Mouse (Mus musculus): Measurements from ENCODE around the gene Fgd5. TPM values are rescaled to one million over a fixed set of nuclear protein-coding genes. Genes with fewer than 3 reads are reported as not detected.
A peak's percentile ranks its signal among the peaks of the same experiment; 100 is the strongest.

Gene Fgd5
- polyA plus RNA-seq, 1 experiment = 4.1 TPM

DNA sequence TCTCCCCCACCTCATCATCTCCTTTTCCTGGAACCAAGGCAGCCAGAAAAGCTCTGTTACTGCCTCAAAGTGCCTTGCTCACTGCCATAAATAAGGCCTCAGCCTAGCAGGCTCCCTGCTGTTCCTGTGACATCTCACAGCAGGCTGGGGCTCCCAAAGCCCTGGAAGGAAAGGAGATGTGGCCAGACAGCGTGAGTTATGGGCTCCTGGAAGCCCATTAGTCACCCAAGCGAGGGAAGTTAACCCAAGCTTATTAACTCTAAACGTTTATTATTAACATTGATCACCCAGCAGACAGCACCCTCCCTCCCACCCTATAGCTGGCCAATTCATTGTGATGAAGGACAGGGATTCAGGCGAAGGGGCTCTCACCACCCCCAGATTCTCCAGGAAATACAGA is 15.2 kb upstream of the Fgd5 start:
- H3K27me3 ChIP-seq (ENCODE audit: control insufficient read depth, insufficient read depth, low read length, poor library complexity, severe bottlenecking) = no peaks in the 10 kb centered on the region
- no peak overlapping the region for H3K9ac ChIP-seq (ENCODE audit: low read depth, poor library complexity, severe bottlenecking)
- H3K36me3 ChIP-seq (ENCODE audit: control insufficient read depth, insufficient read depth, low read length, poor library complexity, severe bottlenecking) = no peaks in the 10 kb centered on the region
- no peak overlapping the region for H3K27ac ChIP-seq (ENCODE audit: insufficient read depth, low read length)
- H3K4me1 ChIP-seq (ENCODE audit: control insufficient read depth, insufficient read depth, low read length) = no peaks in the 10 kb centered on the region
- no peaks in the 10 kb centered on the region for H3K9me3 ChIP-seq (replicated peaks; ENCODE audit: control insufficient read depth, insufficient read depth, low read length, poor library complexity, severe bottlenecking)
- no peak for TF ChIP-seq EP300 (IDR thresholded peaks at IDR 0.05; ENCODE audit: insufficient read depth, low read depth, low read length)
- TF ChIP-seq POLR2A (IDR thresholded peaks at IDR 0.05; ENCODE audit: insufficient read depth, low read length) = no peak
- no peak for TF ChIP-seq CTCF (IDR thresholded peaks at IDR 0.05; ENCODE audit: low read depth, low read length)
- no peak overlapping the region for H3K4me3 ChIP-seq (ENCODE audit: low read depth, low read length)

DNA sequence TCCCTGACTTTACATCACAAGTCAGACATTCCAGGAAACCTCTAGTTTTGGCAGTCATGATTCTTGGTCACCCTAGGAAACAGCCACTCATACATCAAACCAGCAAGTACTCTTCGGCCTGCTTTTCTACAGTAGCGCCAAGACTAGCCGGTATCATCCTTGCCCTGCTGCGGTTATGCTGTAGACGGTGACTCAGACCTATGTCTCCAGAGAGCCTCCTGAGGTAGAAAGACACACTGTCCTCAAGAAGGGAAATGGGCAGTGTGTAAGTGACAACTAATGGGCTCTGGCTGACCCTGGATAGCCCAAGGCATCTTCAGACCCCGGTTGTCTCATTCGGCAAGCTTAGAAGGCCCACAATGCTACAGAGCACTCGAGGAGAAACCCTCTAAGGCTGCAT is 13.6 kb upstream of the Fgd5 start:
- TF ChIP-seq POLR2A (IDR thresholded peaks at IDR 0.05; ENCODE audit: insufficient read depth, low read length) (no peak), CTCF (IDR thresholded peaks at IDR 0.05; ENCODE audit: low read depth, low read length) (no peak), EP300 (IDR thresholded peaks at IDR 0.05; ENCODE audit: insufficient read depth, low read depth, low read length) (no peak)
- no peaks in the 10 kb centered on the region for H3K36me3 ChIP-seq (ENCODE audit: control insufficient read depth, insufficient read depth, low read length, poor library complexity, severe bottlenecking)
- H3K9me3 ChIP-seq (replicated peaks; ENCODE audit: control insufficient read depth, insufficient read depth, low read length, poor library complexity, severe bottlenecking) = no peaks in the 10 kb centered on the region
- H3K9ac ChIP-seq (ENCODE audit: low read depth, poor library complexity, severe bottlenecking) = no peak overlapping the region
- no peak overlapping the region for H3K27ac ChIP-seq (ENCODE audit: insufficient read depth, low read length)
- H3K4me3 ChIP-seq (ENCODE audit: low read depth, low read length) = no peak overlapping the region
- H3K4me1 ChIP-seq (ENCODE audit: control insufficient read depth, insufficient read depth, low read length) = no peaks in the 10 kb centered on the region
- H3K27me3 ChIP-seq (ENCODE audit: control insufficient read depth, insufficient read depth, low read length, poor library complexity, severe bottlenecking) = no peaks in the 10 kb centered on the region

GRCm38 (mm10) chr6:91966006-91966405 is 12.7 kb upstream of the Fgd5 start:
- Histone ChIP-seq H3K36me3 (ENCODE audit: control insufficient read depth, insufficient read depth, low read length, poor library complexity, severe bottlenecking) (no peaks in the 10 kb centered on the region), H3K4me1 (ENCODE audit: control insufficient read depth, insufficient read depth, low read length) (no peaks in the 10 kb centered on the region), H3K4me3 (ENCODE audit: low read depth, low read length) (no peak overlapping the region), H3K9me3 (replicated peaks; ENCODE audit: control insufficient read depth, insufficient read depth, low read length, poor library complexity, severe bottlenecking) (no peaks in the 10 kb centered on the region), H3K27ac (ENCODE audit: insufficient read depth, low read length) (no peak overlapping the region), H3K9ac (ENCODE audit: low read depth, poor library complexity, severe bottlenecking) (no peak overlapping the region), H3K27me3 (ENCODE audit: control insufficient read depth, insufficient read depth, low read length, poor library complexity, severe bottlenecking) (no peaks in the 10 kb centered on the region)
- TF ChIP-seq CTCF (IDR thresholded peaks at IDR 0.05; ENCODE audit: low read depth, low read length) (no peak), EP300 (IDR thresholded peaks at IDR 0.05; ENCODE audit: insufficient read depth, low read depth, low read length) (no peak), POLR2A (IDR thresholded peaks at IDR 0.05; ENCODE audit: insufficient read depth, low read length) (no peak)

- Histone ChIP-seq H3K9ac (ENCODE audit: low read depth, poor library complexity, severe bottlenecking) (no peak overlapping the region), H3K27me3 (ENCODE audit: control insufficient read depth, insufficient read depth, low read length, poor library complexity, severe bottlenecking) (no peaks in the 10 kb centered on the region), H3K4me1 (ENCODE audit: control insufficient read depth, insufficient read depth, low read length) (no peaks in the 10 kb centered on the region), H3K27ac (ENCODE audit: insufficient read depth, low read length) (no peak overlapping the region), H3K9me3 (replicated peaks; ENCODE audit: control insufficient read depth, insufficient read depth, low read length, poor library complexity, severe bottlenecking) (no peaks in the 10 kb centered on the region), H3K4me3 (ENCODE audit: low read depth, low read length) (no peak overlapping the region), H3K36me3 (ENCODE audit: control insufficient read depth, insufficient read depth, low read length, poor library complexity, severe bottlenecking) (no peaks in the 10 kb centered on the region)
- TF ChIP-seq EP300 (IDR thresholded peaks at IDR 0.05; ENCODE audit: insufficient read depth, low read depth, low read length) (no peak), POLR2A (IDR thresholded peaks at IDR 0.05; ENCODE audit: insufficient read depth, low read length) (no peak), CTCF (IDR thresholded peaks at IDR 0.05; ENCODE audit: low read depth, low read length) (no peak)
These were observed 6.5 kb upstream of the Fgd5 start for GRCm38 (mm10) chr6:91972201-91972646.

- Histone ChIP-seq H3K4me3 (ENCODE audit: low read depth, low read length) (no peak overlapping the region), H3K9me3 (replicated peaks; ENCODE audit: control insufficient read depth, insufficient read depth, low read length, poor library complexity, severe bottlenecking) (no peaks in the 10 kb centered on the region), H3K27ac (ENCODE audit: insufficient read depth, low read length) (no peak overlapping the region), H3K36me3 (ENCODE audit: control insufficient read depth, insufficient read depth, low read length, poor library complexity, severe bottlenecking) (no peaks in the 10 kb centered on the region), H3K9ac (ENCODE audit: low read depth, poor library complexity, severe bottlenecking) (no peak overlapping the region), H3K27me3 (ENCODE audit: control insufficient read depth, insufficient read depth, low read length, poor library complexity, severe bottlenecking) (peaks cover 2% of the 10 kb centered on the region; the same call in 1 of the 2 replicates), H3K4me1 (ENCODE audit: control insufficient read depth, insufficient read depth, low read length) (no peaks in the 10 kb centered on the region)
- no peak for TF ChIP-seq POLR2A (IDR thresholded peaks at IDR 0.05; ENCODE audit: insufficient read depth, low read length)
- no peak for TF ChIP-seq CTCF (IDR thresholded peaks at IDR 0.05; ENCODE audit: low read depth, low read length)
- TF ChIP-seq EP300 (IDR thresholded peaks at IDR 0.05; ENCODE audit: insufficient read depth, low read depth, low read length) = no peak
These were observed 4.7 kb upstream of the Fgd5 start for GRCm38 (mm10) chr6:91973972-91974371.

DNA sequence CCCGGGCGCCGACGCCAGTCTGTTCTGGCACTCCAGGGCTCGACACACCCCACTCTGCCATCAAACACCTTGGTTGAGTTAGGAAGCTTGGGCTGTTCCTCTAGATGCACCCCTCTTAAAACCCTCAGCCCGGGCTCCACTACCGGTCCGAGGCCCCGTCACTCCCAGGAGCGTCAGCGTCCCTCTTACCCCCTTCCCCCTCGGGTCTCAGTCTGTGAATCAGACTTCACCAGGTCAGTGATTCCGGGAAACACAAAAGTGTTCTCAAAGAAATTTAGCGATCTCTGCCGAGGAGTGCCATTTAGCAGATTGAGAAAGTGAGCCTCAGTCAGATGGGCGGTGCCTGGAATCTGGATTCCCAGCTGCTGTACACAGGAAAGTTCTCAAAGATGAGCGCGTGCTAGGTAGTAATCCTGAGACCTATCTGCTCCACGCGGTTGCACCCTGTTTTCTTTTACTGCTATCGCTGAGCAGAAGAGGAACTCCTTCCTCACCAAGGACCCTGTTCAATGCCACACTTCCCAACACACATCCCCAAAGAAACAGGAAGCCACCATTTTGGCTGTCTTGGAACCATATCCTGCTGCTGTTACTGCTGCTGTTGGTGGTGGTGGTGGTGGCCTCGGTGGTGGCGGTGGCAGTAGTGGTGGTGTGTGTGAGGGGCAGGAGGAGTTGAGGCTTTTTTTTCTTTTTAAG is 771 bp downstream of the Fgd5 start:
- Histone ChIP-seq H3K4me3 (ENCODE audit: low read depth, low read length) (peak overlapping the region; percentile 89), H3K9me3 (replicated peaks; ENCODE audit: control insufficient read depth, insufficient read depth, low read length, poor library complexity, severe bottlenecking) (no peaks in the 10 kb centered on the region), H3K4me1 (ENCODE audit: control insufficient read depth, insufficient read depth, low read length) (no peaks in the 10 kb centered on the region), H3K27ac (ENCODE audit: insufficient read depth, low read length) (no peak overlapping the region), H3K27me3 (ENCODE audit: control insufficient read depth, insufficient read depth, low read length, poor library complexity, severe bottlenecking) (peaks cover 2% of the 10 kb centered on the region; the same call in 1 of the 2 replicates), H3K9ac (ENCODE audit: low read depth, poor library complexity, severe bottlenecking) (peak overlapping the region; percentile 81), H3K36me3 (ENCODE audit: control insufficient read depth, insufficient read depth, low read length, poor library complexity, severe bottlenecking) (no peaks in the 10 kb centered on the region)
- TF ChIP-seq POLR2A (IDR thresholded peaks at IDR 0.05; ENCODE audit: insufficient read depth, low read length) (no peak), EP300 (IDR thresholded peaks at IDR 0.05; ENCODE audit: insufficient read depth, low read depth, low read length) (no peak), CTCF (IDR thresholded peaks at IDR 0.05; ENCODE audit: low read depth, low read length) (no peak)
